Mouse (Mus musculus) gastrocnemius, postnatal 25 days (tissue): ENCODE measurements around the gene Ddc. TPM values are rescaled to one million over a fixed set of nuclear protein-coding genes. Genes with fewer than 3 reads are reported as not detected.
A peak's percentile ranks its signal among the peaks of the same experiment; 100 is the strongest.

Source experiments
- DNase-seq: peaks from one replicate; pipeline ENCODE4 v3.0.0; 2022
- total RNA-seq, 2 experiments: library from RNA; stranded (reverse); gene quantifications; 1 replicate in 1 of 2; 2 replicates in 1 of 2; pipeline ENCODE4 v1.2.3; 2021

Ddc gene
- total RNA-seq, 2 experiments from 2014 or later, result 0.94 to 2.5 TPM

DNA sequence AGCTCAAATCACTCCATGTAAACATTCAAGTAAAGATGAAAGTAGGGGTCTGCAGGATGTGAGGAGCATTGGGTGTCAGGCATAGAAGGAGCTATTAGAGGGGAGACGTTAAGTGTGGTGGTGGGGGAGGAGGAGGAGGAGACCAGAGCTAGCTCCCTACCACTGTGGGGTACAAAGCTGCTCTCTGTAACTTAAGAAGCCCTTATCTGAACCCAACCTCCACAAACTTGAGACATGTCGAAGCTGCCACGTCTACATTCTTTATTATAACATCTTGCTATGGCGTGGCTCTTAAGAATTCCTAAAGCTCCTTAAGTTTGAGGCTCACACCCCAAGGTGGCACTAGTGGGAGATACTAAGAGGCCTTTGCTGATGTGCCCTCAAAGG lies 20.1 kb downstream of the Ddc start:
- DNase-seq, result no peak

DNA sequence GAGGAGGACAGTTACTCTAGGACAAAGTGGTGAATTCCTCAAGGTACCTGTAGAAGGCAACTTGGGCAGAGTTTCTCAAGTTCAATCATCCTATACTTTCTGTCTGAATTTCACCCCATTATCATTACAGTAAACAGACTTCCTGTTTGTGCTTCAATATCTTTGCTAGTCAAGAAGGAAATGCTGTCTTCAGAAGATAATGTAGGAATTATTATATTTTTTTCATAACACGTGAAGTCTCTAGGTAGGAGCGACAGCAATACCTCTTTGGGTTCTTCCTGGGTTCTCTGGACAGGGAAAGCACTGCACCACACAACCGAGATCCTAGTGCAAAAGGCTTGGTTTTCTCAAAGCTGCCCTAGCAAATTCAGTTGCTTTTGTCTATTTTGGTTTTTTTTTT lies 21.6 kb downstream of the Ddc start:
- no peak for DNase-seq

DNA sequence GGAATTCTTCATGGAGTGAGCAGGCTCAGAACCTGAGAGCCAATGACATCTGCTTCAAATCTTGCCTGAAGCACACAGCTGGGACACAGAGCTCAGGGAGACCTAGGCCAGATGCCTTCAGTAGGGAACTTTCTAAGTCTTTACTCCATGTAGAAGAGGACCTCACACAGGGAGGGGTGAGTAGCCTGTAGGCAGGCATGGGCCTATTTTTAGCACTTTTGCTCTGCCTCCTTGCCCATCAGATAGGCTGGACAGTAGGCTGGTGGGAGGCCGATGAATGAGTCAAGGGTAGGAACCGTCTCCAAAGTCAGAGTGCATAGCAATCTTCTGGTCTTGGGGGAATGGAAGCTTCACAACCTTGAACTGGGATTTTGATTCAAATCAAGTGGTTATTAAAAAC lies 22.7 kb downstream of the Ddc start:
- no peak for DNase-seq

DNA sequence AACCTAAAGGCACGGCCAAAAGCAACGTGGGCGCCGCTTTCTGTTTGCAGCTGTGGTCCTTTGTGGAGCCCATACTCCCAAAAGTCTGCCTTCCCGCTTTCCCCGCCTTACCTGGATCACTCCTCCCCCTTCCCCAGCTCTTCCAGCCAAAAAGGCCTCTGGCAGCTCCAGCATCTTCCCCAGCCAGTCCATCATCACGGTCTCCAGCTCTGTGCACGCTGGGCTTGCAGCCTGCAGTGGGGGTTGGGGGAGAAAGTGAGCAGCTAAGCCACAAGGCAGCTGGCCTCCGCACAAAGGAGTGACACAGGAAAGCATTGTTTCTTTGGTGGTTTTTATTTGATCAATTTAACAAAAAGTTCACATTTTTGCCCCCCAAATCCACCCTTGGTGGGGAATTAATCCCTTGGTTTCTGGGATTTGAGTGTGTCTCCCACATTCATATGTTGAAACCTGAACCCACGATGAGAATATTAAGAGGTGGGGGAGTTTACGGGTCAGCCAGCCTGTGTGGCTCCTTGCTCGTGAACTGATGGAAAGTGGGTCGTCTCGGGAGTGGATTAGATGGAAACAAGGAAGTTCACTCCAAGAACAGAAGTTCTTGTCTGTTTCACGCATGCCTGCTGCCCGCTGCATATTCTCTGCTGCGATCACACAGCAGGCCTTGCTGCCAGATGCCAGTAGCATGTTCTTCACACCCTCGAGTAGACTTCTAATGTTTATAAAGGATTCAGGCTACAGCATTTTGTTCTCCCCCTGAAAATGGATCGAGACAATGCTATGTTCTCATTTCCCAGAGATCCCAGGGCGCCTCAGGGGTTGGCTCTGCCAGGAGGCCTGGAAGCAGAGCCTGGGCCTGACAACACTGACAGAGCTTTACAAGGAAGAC lies 24.7 kb downstream of the Ddc start:
- DNase-seq, result peak; percentile 82

DNA sequence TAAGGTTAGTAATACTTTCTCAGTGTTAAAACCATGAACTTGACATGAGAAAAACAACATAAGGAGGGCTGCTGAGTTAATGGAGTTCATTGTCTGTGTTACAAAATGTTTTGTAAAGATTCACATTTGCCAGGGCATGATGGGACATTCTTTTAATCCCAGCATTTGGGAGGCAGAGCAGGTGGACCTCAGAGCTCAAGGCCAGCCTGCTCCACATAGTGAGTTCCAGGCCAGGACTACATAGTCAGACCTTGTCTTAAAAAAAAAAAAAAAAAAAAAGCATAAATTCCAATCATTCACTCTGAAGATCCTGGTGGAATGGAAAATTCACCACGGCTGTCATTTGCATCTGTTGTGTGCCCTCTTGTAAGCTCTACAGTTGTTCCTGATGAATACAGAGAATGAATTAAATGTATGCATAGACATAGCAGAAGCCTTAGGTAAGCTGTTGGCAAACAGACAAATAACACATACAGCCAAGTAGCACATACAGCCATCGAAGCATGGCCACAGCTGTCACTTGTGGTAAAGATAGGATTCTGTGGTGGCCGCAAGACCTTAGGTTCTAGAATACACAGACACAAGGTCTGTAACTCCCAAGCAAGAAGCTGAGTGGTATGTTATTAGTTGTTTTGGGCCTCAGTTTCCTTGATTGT lies 25.7 kb downstream of the Ddc start:
- no peak for DNase-seq

DNA sequence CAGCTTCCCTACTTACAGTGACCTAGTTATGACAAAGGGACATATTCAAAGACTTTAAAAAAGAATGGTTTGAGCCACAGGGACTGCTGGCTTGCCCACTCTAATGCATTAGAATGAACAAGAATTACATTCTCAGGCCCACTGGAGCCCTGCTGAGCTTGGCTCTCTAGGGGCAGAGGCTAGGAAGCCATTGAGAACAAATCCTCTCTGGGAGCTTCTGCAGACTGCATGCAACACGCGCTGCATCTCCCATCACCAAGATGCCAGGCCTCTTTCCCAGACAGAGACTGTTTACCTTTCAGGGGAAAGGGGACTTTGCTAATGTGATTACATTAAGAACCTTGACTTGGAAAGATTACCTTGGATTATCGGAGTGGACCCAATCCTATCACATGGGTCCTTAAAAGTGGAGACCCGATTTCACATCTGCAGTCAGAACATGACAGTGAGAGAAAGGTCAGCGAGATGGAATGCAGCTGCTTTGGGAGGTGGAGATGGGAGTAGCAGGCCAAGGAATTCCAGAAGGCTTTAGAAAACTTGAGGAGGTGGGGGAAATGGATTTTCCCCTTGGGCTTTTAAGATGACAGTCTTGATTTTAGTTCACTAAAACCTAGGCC lies 26.6 kb downstream of the Ddc start:
- DNase-seq, result no peak

DNA sequence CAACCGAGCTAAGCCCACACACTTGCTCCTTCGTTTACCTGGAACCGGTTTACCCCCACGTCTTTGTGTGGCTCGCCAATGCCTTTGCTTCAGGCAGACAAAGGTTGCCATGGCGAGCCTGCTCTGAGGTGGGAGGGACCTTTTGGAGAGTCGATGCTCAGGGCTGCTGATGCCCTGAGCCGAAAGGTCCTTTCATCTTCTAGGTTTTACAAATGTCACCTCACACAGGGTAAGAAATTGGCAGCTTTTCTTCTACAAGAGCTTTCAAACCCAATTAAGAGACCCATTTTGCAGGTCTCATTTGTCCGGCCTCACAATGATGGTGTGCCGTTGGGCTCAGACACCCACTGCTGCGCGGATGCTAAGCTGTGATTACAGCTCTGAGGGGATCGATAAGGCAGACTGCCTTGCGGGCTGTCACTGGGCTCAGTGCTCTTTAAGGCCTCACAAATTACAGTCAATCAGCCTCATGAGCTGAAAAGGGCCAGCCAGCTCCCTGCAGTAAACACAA lies 29.9 kb downstream of the Ddc start:
- no peak for DNase-seq

DNA sequence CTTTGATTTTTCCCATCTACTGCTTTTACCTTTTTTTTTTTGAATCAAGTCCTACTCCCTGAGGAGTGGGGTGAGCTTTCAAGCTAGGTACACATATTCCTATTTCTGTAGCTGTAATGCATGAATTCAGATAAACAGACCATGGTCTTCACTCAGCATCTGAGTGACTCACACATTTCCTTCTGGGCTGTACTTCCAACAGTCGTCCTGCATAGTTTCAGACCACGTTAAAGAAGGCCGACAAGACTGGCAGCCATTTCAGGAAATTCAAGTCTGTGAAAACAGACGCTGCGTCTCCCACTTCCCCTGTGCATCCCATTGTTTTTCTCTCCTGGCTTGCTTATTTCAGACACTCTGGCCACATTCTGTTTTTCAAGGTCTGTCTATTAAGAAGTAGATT lies 31.2 kb downstream of the Ddc start:
- no peak for DNase-seq

DNA sequence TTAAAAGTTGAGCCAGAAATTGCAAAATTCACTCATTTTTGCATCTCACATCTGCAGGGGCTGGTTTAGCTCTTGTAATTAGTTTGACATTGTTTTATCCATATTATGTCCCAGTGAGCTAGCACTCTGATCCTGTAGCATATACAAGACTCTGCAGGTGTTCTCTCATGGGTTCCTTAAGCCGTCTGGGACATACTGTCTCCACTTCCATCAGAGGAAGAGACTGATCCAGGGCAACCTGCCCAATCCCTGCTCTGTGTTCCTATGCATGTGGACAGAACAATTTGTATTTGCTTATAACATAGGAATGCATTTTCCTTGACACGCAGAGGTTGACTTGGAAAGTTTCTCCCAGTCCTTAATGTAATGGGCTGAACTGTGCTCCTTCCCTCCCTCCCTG lies 32.8 kb downstream of the Ddc start:
- DNase-seq, result no peak

DNA sequence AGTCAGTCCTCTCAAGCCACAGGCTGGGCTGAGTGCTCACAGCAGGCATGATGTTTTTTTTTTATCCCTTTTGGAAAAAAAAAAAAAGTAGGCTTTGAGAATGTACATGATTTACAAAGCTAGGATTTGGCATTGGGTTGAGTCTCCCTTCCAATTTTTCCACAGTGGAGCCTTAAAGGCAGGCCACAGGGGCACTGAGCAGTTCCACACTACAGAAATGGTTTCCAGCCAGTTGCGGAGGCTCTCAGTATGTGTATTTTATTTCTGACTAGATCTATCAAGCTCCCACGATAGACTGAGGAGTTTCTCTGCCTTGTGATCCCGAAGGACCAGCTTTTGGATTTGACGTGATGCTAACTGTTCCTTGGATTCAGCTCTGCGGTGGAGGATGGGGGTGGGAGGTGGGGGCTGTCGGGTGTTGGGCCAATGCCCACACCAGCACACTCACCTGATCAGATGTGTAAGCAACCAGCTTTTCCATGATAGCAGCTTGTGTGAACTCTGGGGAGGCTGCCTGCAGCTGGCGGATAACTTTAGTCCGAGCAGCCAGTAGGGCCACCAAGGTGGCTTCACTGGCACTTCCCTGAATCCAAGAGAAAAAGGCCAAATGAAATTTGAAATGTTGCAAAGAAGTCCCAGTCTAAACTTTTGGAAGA lies 33.4 kb downstream of the Ddc start:
- DNase-seq, result no peak

DNA sequence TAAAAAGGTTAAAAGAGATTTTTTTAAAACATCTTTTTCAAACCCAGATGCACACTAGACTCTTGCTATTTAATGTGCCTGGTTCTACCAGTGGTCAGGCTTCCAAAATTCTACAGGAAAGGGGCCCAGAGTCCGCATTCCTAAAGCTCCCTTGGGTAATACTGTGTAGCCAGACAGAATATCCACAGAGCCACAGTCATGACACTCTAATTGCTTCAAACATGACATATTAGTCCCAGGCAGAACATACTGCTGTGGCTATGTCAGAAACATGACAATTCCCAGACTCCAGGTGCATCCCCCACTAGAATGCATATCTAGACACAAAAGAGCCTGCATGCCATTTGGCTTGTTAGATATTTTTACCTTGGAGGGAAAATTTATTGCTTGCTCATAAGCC lies 35.4 kb downstream of the Ddc start:
- DNase-seq, result no peak

DNA sequence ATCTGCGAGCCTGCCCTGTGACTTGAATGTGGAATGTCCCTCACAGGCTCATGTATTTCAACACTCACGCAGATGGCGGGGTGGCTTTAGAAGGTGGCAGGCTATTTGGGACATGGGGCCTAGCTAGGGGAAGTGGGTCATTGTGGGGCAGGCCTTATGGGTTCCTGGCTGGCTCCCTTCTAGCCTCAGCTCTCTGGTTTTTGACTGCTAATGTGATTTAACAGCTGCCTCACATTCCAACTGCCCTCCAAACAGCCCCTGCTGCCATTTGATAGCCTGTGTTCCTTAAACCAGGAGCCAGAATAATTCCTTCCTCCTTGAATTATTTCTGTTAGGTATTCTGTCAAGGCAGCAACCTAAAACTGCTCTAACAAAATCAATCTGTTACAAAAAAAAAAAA lies 41.0 kb downstream of the Ddc start:
- no peak for DNase-seq

DNA sequence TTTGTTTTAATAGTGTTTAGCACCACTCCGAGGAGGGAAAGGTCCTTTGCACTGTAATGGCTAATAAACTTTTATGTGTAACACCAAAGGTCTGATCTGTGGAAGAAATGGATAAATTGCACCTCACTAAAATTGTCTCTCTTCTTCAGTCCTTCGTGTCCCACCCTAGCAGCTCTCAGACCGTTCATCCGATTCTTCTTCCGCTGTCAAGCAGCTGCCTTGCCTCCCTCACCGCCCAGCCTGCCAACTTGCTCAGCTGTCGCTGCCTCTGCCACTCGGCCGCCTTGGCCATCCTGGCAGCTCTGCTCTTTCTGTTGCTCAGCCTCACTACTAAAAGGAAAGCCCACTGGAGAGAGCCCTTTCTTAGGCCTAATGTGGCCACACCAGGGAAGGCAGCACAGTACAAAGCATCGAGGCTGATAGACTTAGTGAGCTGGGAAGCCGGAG lies 42.2 kb downstream of the Ddc start:
- DNase-seq, result peak; percentile 72

DNA sequence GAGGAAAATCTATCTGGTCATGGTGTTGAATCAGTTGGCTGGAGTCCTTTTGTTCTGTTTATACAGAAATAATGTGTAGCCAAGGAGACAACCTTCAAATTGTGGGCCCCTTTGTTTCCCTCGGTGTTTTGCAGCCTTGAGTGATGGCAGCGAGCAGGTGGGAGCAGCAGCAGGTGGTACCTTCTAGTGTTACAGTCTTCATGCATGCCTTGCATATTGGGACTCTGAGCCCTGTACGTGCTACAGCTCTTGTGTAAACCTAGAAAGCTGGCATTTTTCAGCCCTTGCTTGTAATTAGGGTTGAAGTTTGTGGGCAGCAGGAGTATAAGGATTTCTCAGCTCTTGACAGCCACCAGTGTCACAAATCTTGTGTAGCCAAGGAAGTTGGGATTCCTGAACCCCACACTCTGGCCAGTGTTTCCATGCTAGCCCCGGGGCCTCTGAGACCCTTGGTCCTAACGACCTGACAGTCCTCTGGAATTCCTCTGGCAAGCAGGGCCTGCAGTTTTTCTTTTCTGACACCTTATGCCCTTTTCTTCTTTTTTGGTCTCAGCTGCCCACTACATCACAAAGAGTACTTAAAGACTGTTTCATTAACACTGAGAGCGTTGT lies 42.8 kb downstream of the Ddc start:
- no peak for DNase-seq

DNA sequence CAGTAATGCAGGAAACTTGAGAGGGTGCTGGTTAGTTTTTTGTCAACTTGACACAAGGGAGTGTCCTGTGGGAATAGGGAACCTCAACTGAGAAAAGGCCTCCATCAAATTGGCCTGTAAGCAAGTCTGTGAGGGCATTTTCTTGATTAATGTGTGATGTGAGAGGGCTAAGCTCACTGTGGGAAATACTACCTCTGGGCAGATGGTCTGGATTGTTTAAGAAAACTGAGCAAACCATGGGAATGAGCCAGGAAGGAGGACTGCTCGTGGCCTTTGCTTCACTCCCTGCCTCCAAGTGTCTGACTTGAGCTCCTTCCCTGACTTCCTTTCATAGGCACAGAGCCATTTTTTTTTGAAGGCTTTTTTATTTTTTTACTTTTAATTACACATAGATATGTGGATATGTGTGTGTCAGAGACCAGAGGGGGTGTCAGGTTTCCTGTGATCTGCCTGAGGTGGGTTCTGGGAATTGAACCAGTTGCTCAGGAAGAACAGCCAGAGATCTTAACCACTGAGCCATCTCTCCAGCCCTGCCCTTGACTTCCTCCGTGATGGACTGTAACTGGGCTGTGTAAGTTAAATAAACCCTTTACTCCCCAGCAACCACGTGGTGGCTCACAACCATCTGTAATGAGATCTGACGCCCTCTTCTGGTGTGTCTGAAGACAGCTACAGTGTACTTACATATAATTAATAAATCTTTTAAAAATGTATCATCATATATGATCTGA lies 44.0 kb downstream of the Ddc start:
- DNase-seq, result no peak

DNA sequence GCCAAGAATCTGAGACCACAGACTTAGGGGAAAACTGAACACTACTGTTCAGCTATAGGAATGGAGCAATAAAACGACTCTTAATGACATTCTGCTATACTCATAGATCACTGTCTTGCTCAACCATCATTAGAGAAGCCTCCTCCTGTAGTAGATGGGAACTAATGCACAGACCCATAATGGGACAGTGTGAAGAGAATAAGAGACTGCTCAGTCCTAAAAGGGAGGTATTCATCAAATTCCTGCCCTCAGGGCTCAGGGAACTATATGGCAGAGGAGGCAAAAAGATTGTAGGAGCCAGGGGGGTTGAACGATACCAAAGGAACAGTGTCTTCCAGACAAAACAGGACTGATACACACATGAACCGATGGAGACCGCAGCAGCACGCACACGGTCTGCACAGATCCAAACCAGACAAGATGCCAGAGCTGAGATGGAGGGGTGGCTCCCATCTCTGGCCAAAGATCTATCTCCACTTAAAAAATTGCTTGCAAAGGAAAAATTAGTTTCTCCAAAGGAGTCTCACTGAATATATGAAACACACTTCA lies 45.9 kb downstream of the Ddc start:
- DNase-seq, result no peak

DNA sequence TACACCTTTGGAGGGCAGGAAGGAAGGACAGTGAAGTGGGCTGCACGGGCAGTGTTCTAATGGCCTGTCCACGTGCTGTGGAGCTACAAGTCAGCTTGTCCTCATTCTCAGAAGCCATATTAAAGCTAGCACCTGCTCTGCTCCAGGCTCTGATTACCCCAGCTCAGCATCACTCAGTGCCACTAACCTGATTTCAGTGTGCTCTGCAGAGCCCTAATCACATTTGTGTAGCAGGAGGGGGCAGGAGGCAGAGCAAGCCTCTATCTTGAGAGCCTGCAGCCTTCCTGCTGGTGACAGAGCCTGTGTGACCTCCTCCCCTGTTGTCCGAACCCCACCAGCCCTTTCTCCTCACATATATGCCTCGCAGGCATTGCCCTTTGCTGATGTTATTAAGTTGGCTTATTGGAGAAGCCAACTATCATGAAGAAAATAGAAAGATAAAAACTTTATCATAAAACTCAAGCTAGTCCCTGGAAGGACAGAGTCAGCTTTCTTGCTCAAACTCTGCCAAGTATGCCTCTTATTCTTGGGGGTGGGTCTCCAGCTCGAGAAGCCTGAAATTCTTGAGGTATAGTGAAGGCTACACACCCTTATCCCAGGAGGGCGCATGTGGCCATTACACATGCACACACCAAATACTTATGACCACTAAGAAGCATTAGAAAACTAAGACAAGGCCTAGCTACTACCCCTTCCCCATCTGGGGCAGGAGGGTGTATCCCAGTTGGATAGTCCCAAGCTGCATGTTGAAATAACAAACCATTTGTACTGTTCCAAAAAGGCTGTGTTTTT lies 47.3 kb downstream of the Ddc start:
- peak; percentile 49 for DNase-seq

DNA sequence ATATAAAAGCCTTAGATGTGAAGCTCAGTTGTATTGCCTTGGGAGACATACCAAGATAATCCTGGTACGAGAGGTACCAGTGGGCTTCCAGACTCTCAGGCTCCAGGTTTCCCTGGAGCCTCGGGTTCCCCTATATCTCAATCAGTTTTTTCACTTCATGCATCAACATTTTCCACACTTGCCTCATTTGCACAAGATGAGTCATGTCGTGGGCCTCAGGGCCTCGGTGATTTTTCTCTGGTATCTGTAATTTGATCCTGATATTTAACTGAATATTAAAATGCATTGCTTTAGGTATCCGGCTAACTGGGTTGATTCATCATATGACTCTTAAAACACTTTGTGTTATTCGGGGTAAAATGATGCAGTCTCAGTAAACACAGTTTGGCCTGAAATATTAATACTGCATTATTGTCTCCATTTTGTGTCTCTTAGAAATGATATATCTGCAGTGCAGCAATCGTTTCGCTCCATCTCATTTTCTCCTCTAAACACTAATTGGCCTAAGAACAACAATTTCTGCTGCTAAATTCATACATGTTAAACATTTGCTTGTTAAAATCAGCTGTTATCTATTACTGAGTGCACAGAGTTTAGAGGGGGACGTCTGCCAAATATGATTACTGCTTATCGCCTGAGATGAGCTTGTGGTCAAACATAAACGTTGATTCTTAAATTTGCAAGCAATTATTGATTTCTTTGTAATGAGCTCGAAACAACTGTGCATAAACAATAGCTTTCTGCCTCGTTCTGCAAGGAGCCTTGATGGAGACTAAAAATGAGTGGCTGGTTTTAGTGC lies 48.2 kb downstream of the Ddc start:
- no peak for DNase-seq

DNA sequence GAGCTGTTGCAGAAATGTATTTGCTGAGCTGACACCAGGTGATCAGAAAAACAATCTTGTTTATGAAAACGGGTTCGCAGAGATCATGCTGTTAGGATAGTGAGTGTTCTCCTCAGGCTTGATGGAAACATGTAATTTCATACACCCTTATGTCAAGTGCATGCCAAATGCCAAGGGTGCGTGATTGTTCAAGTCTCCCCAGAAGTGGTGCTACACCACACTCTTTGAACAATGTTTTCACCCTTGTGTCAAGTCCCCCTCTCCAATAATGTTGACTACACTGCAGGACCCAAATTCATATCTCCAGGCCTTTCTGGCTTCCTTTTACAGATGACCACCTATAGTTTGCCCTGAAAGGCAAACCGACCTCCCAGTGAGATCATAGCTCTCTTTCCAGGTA lies 49.5 kb downstream of the Ddc start:
- no peak for DNase-seq
